Mouse (Mus musculus) urinary bladder, postnatal 10 days (tissue): ENCODE data around the gene Arsk.

ENCODE experiments used
- DNase-seq: peaks from one replicate; pipeline ENCODE4 v3.0.0; 2022; ENCODE audit warnings: low spot score

Gene Arsk

DNA sequence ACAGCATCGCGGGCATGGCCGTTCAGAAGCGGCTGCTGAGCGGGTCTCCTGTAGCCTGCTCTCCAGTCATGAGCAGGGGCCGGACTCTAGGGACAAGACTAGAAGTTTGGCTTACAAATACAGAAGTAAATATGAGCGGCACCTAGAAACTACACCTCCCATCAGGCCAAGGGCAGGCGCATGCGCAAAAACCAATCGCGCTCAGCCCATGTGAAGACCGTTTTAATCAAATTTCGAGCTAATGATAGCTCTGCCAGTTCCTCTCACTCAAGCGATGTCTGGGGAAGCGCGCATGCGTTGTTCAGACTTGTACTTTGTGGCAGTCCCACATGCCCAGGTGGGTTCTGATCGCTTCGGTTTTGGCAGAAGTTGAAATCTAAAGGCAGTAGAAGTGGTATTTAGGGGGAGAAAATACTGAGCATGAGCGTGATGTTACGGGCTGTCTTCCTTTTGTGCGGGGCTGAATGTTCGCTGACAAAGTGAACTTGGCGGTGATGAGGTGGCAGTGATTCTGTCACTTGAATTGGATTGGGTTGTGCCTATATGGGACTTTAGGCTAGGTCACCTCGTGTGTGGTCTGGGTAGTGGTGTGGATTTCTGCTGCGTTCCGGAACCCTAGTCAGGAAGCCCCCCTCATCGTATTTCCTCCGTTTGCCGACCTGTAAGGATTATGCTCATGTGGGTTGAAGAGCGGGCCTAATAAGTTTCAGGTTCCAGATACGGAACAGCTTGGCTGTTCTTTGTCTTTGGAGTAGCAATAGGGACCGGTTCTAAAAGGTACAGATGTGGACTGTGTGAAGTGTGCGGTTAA is at the start of gene Arsk, which contains the start of gene Ttc37:
Arsk (minus strand) TSS at position 168 of the 811 bp plus-strand sequence.
Ttc37 (plus strand) TSS at position 242 of the 811 bp plus-strand sequence.
- DNase-seq: peak; percentile 82

DNA sequence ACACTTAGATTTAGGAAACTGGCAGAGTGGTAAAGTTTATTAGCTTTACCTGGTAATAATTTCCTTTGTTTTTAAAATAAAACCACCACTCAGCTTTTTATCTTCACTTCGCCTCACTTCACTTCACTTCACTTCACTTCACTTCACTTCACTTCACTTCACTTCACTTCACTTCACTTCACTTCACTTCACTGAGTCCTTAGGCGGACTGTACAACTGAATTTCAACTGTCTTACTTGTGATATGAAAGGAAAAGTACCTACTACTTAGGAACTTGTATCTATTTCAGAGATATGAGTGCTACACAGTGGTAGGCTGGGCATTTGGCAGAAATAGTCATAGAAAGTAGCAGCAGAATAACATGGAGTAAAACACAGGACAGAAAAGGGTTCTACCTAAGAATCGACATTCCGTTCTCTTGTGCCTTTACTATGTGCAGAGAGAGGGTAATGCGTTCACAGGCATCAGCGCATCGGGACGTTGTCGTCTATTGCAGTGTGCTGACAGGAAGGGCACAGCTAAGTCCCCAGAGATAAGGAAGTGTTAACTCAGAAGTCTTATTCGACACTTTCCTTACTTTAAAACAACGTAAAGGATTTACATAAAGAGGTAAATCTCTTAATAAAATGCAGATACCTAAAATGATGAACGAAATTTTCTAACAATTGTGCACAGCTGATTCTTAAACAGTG is 42.8 kb upstream of the Arsk start:
- DNase-seq: no peak

DNA sequence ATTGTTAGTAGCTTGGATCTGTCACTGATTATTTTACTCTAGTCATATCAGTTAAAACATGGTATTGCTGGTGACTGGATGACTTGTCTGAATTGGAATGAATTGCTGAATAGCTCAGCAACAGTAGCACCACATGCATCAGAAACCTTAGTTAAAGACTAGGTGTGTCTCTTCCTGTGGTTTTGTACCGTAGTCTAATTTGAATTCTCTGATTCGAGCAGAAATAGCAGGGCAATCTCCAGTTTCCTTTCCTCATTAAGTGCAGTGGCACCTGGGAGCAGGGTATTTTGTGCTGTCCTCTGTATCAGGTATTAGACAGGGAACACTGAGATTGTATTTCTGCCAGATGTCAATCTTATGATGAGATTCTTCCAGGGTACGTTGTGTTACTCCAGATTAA is 40.4 kb upstream of the Arsk start:
- no peak for DNase-seq

DNA sequence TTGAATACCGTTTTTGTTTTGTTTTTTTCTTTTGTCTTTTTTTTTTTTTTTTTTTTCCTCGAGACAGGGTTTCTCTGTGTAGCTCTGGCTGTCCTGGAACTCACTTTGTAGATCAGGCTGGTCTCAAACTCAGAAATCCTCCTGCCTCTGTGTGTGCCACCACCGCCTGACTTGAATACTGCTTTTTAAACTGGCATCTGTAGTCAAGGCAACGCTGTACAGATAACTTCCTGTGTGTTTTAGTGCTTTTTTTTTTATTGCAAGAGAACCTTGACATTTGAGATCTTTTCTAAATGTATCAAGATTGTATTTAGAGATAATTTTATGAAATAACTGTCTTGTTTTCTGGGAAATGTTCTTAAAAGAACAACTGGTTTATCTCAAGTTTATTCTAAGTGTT is 34.0 kb upstream of the Arsk start:
- no peak for DNase-seq

DNA sequence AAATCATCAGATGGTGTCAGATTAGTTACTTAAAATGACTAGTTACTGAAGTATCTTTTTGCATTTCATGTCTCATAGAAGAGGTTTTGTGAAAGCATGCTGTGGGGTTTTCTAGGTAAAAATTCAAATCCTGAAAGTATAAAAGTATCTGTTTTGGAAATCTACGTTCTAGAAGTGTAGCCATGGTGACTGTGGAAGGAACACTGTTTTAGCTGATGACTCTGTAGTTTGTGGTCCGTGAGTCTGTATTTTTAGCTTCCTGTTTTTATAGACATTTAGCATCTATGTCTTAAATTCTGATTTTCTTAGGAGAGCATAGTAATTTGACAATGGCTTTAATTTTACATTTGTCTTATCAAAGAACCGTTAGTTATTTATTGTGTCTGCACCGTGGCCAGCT is 30.3 kb upstream of the Arsk start:
- DNase-seq: no peak

DNA sequence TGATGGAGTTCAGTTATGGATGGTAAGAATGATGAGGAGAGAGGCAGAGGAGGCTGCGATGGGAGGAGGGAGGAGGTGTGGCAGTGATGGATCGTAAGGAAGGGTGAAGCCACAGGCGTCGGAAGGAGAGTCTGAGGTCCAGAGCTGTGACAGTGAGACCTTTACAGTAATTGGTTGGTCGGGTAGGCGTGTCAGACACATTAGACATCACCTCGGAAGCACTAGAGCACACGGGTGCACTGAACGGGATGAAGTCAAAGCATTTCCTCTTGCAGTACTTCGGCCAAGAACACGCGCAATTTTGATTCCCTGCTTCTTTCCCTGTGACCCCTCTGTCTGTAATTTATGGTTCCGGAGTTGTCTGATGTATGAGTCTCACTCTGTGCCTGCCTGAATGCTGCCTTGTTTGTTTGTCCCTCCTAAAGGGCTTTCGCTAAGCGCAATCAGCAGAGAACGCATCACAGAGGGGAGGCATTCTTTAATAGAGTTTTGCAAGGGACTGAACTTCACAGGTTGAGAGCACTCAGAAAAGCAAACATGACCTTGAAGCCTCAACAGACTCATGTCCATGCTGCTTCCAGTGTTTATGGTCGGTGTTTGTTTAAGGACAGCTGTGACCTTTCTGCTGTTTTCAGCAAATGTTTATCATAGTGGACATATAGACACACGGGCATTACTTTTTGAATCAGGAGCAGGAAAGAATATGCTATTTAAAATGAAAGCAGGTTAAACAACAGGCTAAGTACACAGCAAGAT is 10.8 kb upstream of the Arsk start:
- no peak for DNase-seq

DNA sequence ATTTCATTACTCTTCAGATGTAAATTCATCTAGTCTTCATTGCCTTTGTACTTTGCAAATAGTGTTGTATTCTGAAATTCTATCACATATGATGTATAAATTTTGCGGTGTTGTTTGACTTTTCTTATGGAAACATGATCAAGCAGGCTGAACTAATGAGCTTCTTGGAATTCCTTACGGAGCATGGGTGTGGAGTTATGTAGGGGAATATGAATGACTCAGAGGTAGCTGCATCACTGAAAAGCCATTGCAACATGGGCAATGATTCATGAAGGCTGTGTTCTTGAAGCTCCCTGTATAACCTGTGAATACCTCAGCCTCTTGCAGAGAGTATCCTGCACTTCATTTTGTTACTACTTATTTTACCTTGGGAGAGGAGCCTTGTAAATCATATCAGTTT is 3.5 kb upstream of the Arsk start:
- no peak for DNase-seq

DNA sequence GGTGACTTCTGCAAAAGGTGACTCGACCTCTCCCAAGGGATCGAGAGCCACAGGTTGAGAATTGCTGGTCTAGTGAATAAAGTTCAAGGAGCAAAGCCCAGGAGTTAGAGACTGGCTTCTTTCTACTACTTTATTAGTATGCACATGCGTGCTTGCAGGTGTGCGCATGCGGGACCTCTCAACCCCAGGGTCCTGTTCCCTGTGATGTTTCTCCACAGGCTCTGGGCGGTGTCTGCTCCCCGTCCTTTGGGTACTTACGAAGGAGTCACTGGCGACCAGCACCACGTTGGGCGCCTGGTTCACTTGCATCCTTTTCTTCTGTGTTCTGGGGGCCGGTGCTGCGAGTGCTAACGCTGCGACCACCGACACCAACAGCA is 356 bp downstream of the Arsk start:
- DNase-seq: no peak

DNA sequence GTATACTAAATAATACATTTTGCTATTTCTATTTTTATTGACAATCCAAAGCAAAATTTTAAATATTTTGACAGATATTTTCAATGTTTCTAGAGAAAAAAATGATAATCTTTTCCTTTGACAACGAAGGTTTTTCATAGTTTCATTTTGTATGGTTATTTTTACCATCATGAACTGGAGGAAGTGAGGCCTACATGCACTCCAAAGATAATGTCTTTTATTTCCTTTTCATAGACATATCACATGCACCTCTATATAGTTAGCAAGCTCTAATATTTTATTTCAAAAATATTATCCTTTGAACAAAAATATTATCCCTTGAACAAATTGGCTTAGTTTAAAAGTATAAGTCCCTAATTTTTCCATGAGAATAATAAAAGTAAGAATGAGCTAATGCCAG is 24.1 kb downstream of the Arsk start:
- DNase-seq: no peak

DNA sequence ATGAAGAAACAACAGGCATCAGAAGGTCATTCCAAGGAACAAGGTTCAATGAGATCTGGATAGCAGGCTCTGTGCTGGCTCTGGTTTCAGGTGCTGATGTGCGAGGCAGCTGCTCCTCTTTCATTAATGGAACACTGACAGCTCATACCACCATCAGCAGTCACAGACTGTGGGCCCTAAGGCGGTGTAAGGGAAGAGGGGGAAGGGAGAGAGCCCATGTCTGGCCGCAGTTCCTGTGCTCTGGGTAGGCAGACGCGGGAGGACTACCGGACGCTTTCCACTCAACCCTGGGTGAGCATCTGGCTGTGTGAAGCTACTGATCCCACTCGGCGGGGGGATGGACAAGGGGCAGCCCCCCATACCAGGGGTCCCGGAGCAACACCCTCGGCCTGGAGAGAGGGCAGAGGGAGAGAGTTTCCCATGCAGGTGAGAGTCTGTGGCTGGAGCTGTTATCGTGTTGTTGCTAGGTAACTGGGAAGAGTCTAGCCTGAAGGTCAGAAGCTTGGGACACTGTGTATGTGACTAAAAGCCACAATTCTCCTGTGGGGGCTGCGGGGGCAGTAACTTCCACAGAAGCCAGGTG is 34.0 kb downstream of the Arsk start:
- no peak for DNase-seq

DNA sequence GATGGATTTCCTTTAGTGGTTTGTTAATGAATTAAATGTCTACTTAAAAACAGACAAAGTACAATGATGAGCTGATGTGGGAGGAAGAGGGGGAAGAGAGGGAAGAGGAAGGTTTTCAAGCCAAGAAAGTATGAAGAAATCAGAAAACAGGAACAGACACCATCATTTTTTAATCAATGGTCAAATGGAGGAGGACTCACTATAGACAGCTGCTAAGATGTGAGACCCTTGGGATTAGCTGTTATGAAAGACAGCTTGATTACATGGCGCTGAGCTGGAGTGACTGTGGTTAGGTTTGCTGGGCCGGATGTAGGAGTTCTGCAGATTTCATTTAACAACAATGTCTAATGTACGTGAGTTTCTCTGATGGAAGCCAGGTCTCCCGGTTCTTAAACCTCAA is 34.9 kb downstream of the Arsk start:
- no peak for DNase-seq

DNA sequence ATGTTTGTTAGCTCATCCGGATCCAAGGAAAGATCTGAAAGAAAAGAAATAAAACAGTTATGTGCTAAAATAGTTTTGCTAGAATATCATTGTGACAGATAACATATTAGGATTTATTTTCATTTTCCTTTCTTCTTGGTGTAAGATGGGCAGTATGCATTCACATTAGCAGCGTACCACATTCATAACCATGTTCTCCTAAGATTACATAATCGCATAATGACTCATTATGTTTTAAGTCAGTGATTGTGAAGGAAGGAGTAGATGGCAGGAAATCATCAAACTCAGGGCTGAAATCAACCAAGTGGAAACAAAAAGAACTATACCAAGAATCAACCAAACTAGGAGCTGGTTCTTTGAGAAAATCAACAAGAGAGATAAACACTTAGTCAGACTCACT is 35.9 kb downstream of the Arsk start:
- no peak for DNase-seq

DNA sequence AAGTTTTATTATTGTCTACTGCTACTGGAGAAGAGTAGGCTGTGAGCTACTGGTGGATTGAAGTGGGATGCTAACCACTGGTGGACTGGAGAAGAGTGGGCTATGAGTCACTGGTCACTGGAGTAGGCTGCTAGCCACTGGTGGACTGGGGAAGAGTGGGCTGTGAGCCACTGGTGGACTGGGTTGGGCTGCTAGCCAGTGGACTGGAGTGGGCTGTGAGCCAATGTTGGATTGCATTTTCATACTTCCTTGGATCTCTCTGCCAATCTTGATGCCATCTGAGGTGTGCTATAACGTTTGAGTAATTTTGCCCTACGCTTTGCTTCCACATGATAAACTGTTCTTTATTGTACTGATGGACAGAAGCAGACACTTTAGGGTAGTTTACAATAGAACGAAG is 36.3 kb downstream of the Arsk start:
- no peak for DNase-seq

DNA sequence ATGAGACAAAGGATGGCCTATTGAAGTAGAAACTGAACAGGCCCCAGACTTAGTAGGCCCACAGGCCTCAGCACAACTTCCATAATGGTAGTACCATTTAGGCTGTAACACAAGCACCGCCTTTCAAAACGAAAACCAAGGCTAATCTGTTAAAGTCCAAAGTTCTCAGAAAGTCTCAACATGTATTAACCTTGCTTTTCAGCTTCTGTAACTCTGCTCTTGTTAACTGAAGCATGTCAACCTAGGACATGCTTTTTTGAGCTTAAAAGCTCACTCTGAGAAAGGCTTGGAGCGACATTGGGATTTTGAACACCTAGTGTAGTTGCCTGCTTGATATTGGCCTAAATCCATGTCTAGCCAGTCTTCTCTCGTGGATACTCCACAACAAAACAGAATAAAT is 38.9 kb downstream of the Arsk start:
- no peak for DNase-seq

DNA sequence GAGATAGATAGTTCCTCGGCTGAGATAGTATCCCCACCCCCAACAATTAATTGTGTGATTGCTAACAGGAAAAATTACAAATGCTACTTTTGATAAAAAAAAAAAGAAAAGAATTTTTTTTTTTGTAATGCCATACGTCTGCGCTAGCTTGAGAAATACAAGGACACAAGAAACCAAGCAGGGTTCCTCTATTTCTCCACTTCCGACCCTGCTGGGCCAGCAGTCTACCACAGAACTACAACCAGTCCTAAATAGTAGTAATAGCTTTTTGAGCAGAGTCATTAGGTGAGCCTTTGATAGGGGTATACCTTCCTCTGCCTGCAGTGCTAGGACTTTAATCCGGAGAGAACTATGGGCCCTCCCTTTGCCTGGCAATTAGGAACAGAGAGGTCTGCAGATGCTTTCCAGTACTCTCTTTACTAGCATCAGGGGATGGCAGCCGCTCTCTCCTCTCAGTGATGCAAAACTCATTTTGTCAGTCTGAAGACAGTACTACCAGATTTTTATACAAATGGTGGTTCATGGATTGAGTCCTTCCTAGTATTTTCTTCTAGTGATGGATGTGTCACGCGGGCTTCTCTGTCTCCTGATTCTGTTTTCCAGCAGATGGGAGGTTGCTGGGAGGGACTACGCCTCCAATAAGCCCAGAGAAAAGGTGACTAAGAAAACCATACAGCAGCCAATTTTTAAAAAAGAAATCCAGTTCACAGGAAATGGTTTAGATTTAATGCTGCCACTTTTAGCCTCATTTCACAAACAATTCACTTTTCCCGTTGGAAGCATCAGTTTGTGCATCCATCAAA is 41.0 kb downstream of the Arsk start:
- no peak for DNase-seq

DNA sequence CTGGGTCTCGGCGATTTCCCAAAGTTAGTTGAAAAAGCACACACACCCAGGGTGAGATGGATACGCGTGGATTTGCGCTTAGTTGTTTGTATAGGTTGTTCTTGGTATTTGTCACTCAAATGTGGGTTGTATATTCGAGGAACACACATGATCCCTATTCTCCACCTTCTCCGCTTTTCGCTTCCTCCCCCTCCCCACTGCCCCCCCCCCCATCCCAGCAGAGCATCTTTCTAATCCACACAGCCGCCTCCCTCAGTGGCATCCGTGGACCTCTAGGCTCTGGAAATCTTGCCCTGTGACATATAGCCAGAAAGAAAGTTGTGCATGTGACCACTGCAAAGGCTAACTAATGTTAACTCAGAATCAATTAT is 41.6 kb downstream of the Arsk start, which contains the start of gene Gpr150:
Gpr150 (minus strand) TSS at position 101 of the 371 bp plus-strand sequence.
- no peak for DNase-seq

DNA sequence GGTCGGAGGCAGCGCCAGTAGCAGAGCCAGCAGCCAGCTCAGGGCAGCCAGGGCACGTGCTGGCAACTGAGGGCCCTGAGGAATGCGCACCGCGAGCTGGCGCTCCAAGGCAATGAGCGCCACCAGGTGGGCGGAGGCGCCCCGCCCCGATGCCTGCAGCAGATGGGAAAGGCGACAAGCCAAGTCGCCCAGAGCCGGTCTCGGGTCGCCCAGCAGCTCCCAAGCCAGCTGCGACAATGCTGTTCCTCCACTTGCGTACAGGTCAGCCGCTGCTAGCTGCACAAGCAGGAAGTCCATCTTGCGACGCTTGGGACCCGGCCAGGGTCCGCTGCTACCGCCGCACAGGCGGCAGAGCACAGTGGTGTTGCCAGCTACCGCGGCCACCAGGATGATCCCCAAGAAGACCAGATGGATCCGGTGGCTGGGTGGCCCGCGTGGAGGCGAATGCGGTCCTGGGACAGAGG is 42.2 kb downstream of the Arsk start:
- DNase-seq: no peak

DNA sequence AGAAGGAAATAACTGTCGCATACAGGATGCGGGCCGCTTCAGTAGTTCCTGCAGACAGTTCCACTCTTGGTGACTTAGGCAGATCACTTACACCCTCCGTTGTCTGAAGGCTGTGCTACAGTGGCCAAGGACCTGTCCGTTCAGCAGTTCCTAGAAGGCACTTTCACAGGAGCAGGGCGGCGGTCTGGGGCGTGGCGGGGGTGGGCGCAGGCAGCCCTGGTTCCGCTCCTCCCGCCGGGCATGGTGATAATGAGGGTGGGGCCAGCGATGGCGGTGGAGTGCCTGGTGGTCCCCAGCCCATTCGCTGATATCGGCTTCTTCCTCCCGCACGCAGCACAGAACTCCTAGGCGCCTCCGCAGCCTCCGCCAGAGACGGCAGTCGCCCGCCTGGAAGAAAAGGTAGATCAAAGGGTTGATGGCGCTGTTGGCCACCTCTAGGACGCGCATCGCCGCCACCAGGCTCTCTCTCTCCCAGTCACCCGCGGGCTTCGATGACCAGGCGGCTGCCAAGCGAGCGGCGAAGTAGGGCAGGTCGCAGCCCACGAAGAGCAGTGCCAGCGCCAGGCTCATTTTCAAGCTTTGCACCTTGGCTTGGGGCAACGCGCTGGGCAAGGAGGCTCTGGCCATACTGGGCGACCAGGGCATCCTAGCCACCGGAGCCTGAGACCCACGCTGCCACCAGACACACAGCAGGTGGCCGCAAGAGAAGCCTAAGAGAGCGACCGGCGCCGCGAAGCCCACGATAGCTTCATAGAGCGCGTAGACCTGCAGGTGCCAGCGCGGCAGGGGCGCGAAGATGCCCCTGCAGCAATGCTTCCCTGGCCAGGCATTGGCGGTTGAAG is 42.8 kb downstream of the Arsk start:
- no peak for DNase-seq

DNA sequence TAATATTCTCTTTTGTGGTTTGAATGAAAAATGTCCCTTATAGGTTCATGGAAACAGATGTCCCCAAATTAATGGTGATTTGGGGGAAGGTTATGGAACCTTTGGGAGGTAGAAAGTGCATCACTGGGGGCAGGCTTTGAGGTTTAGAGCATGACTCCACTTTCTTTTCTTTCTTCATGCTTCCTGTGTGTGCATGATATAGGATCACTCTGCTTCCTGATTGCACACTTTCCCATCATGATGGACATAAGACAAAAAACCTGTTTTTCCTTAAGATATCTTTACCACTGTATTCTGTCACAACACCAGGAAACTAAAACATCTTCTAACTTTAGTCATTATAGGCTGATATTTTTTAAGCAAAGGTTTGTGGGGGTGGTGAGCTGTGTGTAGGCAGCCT is 53.5 kb downstream of the Arsk start:
- DNase-seq: no peak

DNA sequence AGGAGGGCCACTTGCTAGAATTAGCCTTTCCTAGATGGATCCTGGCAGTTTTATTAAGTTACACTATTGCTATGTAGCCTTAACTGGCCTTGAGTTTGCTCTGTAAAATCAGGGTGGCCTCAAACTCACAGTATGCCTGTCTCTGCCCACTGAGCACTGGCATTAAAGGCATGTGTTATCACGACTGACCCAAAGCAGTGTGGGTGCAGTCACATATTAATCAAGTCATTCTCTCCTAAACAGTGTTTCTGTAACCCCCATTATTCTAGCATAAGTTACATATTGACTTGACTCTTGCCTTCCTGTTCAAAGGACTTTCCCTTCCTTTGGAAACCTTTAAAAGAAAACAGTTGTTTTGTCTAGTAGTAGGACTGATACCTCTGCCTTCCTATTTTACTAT is 56.0 kb downstream of the Arsk start:
- DNase-seq: no peak

DNA sequence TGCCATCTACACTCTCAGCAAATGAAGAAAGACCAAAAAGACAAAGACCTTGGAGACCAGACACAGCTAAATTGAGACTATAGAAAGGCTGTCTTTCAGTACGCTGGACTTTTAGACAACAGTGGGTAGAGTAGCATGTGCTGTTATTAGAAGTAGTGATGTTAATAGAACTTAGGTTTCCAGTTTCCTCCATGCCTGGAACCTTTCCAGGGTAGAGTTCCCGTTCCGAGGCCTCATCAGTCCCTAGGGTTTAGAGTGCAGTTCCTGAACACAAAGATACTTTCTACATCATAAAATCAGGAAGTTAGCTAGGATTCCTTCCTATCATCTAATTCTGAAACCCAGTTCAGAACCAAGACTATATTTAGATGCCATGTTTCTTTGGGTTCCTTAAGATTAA is 73.9 kb downstream of the Arsk start:
- DNase-seq: no peak
